Mouse (Mus musculus): ENCODE measurements around the gene Rab3c.

Gene Rab3c

GRCm38 (mm10) chr13:110018941-110019743 lies 261.7 kb downstream of the Rab3c start:
- peak; percentile 5 to 17 for DNase-seq

GRCm38 (mm10) chr13:110018431-110018901 lies 262.3 kb downstream of the Rab3c start:
- peak; percentile 69 to 73 for DNase-seq

GRCm38 (mm10) chr13:110012029-110012428 lies 268.8 kb downstream of the Rab3c start:
- DNase-seq: no peak

- DNase-seq: no peak
Observed at GRCm38 (mm10) chr13:110010876-110011275, 269.9 kb downstream of the Rab3c start.

DNA sequence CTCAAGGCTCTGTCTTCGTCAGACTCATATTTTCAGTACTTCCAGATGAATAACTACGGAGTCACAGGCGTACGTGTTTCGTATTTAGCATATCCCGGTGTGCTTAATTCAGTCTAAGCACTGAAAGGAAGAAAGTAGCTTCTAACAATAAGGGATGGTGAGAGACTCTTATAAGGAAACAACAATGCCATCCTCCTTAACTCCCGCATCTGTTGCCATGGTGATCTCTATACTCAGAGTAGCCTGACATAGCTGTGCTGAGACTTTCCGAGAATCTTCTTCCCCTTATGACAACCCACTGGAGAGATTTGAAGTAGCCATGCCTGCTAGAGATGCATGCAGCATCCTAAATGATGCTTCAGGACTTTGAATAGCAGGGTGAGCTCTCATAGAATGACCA lies 272.3 kb downstream of the Rab3c start:
- no peak for DNase-seq

- no peak for DNase-seq
Observed at GRCm38 (mm10) chr13:110006106-110006781, 274.6 kb downstream of the Rab3c start.

Data from B cell, adult 2 months (primary cell).